Mouse (Mus musculus) spleen, adult 10 weeks (tissue): ENCODE measurements around the gene Igflr1. TPM values are rescaled to one million over a fixed set of nuclear protein-coding genes. Genes with fewer than 3 reads are reported as not detected.

Experiments
- polyA plus RNA-seq: library from polyadenylated mRNA; stranded (reverse); fragments of 350-450 nt; fragmentation: Illumina TruSeq; extraction: RNeasy Lipid Tissue Mini Kit (QIAGEN cat#74804); gene quantifications from one replicate; pipeline ENCODE4 v1.2.3, GENCODE M21; 2015; ENCODE audit warnings: low replicate concordance; ENCODE audit not compliant: insufficient read depth

The Igflr1 gene
- polyA plus RNA-seq: not detected

DNA sequence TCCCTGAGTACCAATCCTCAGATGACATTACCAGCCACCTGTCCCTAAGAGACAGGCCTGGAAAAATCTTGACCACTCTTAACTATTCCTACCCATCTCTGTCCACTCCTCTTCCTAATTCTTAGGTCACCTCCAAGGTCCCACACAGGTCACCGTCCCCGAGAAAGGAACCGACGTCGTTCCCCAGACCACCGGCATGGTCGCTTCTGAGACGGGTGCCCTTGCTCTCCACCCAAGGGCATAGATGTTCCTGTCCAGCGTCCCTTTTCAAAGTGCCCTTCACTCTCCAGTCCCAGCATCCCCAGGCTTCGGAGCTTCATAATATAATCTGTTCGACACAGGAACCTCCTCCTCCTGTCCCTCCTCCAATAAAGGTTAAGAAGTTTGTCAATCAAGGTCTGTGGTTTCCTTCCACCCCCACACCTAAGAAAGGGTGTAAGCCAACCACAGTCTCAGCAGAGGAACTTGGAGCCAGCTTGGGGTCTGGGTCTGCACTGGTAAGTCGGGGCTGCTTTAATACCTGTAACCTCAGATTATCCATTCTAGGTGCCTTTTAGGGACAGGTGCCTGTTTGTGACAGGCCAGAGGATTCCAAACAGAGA is at the start of gene Igflr1:
TSS of gene Igflr1 (plus strand) at position 458 of the 602 bp plus-strand sequence.

DNA sequence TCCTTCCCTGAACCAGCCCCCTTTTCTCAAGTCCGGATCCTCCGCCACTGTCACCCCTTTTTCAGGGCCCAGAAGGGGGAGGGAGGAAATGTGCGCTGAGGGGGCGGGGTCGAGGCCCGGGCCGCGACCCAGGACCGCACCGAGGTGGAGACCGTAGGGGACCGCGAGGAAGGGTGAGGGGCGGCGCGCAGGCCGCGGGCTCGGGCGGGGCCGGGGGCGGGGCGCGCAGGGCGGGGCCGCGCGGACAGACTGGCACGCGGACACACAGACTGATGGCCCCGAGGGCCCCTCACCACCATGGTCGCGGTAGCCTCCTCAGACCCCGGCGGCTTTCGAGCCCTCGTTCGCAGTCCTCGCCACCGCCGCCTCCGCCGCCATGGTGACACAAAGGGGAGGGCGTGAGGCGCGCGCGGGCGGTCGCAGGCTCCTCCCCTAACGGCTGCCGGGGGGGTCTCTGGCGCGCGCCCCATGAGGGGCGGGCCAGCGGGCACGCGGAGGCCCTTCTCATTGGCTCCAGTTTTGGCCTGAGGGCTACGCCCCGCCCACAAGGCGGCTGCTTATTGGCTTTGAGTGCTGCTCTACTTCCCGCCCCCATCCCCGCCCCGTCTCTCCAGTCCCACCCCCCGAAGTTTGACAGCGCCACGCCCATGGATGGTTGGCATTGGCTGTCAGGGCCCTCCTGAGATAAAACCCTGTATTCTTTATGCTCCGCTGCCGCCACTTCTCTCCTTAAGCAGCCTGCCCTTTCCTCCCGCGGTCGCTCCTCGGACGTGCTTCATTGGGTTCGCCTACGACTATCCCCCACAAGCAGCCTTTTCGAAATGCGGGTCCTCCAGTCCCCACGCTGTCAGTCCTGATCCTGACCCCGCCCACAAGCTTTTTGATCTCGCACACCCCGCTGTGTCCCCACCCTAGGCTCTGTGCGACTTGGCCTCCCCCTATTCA is 30.3 kb upstream of the Igflr1 start, which contains the start of gene Arhgap33:
TSS of gene Arhgap33 (minus strand) at position 428 of the 945 bp plus-strand sequence.

GRCm38 (mm10) chr7:30552102-30553020 is 12.9 kb upstream of the Igflr1 start, which contains the start of the genes Hspb6 and Proser3:
TSS of gene Hspb6 (plus strand) at chr7:30552178.
TSS of gene Proser3 (minus strand) at chr7:30552299.

DNA sequence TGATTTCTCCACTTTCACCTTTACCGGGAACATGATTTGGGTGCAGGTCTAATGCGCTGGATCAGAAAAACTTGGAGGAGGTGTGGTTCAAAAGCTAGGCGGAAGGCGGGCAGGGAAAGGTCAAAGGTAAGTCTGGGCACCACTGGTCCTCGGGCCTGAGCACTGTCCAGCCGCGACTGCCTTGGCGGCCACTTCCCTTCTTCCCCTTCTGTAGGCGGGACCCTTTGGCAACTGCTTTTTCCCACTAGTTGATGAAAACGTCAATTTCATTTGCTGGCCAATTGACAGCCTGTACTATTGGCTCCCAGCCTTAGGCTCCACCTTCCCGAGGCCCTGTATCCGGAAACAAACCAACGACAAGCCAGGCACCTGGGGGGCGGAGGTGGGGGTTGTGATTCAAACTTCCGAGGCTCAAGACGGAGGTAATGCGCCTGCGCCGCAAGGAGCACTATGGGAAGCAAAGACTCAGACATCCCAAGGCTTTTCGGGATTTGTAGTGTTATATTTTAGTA is 5.7 kb upstream of the Igflr1 start, which contains the start of gene Lin37:
TSS of gene Lin37 (minus strand) at position 396 of the 512 bp plus-strand sequence.

GRCm38 (mm10) chr7:30563117-30563905 is 1.9 kb upstream of the Igflr1 start, which contains the start of the genes U2af1l4, Gm49396 and Psenen:
TSS of gene U2af1l4 (plus strand) at chr7:30563301.
TSS of gene Gm49396 (plus strand) at chr7:30563344.
TSS of gene Psenen (minus strand) at chr7:30563627.

DNA sequence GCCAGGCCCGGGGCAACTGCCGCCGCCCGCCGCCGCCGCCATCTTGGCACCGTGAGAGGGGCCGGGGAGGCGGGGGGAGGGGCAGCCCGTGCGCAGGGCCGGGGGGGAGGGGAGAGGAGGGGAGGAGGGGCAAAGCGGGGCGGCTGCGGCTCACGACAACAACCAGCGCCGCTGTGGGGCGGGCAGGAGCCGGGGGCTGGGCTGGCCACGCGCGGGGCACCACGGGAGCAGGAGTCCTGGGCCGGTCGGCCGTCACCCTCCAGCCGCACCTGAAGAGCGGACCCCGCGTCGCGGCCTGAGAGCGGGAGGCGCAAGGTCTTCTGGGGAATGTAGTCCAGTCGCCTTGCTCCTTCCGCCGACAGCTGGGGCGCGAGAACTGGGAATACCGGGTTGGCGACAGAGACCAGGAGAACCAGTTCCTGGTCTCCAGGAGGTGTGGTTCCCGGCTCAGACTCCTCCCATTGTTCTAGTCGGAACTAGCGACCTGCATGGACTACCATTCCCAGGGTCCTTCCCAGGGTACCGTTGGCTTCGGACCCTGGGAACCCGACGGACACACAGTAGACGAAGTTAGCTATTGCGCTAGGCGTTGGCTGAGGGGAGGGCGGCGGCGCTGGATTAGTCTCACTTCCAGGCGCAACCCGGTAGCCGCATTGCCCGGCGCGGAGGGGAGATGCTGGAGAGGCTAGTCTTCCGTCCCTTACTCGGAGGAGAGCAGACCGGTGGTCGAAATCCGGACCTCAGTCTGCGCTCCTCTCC is 23.6 kb downstream of the Igflr1 start, which contains the start of gene Kmt2b:
TSS of gene Kmt2b (minus strand) at position 51 of the 759 bp plus-strand sequence.

DNA sequence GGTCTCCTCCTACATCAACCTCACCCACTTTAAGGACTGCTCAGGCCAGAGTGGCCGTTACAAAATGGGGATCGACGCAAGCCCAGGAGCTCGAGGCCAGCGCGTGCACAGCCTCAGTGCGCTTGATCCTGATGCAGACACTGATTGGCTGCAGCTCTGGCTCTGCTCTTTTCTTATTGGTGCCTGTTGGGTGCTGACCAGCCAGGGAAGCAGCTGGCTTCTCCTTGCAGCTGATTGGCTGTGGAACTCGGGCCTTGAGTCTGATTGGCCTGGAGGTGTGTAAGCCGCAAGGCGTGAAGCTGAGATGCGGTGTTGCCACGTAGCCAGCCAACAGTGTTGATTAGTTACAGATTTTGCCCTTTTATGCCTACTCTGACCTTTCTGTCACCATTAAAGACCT is 33.6 kb downstream of the Igflr1 start, which contains the start of gene Zbtb32:
TSS of gene Zbtb32 (minus strand) at position 124 of the 400 bp plus-strand sequence.

DNA sequence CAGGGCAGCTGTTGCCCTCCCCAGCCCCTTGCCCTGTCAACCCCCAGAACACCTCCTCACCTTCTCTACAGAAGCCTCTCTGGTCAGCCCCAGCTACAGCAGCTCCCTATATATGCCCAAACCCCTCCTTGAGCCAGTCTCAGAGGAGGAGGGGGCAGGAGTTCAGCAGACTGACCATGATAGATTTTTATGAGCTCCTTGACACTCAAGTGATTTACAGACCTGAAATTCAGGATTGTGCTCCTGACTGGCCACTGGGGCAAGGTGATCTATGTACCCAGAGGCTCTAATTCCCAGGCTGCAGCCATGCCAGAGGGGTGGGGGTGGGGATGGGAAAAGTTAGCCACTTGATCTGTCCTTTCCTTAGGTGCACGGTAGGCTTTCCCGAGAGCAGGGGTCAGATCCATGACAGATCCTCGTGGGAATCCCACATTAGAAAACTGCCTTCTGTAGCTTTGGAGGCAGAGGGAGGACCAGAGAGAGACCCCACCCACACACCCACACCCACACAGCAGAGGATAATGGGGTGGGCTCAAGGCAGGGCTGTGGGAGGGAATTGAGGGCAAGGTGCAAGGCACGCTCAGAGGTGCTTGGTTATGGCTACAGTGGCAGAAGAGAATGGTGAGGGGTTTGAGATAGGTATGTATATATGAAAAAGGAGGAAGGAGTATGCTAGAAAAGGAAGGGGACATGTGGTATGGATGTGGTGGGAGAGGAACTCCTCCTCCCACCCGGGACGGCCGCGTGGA is 47.6 kb downstream of the Igflr1 start, which contains the start of gene Upk1a:
TSS of gene Upk1a (minus strand) at position 194 of the 749 bp plus-strand sequence.

Other genes starting within 250 kb of the Igflr1 start
- gene E130208F15Rik, start 243.7 kb upstream of the Igflr1 start, polyA plus RNA-seq: 1.0 TPM
- 12.5 TPM for gene Sdhaf1, start 241.5 kb upstream of the Igflr1 start, polyA plus RNA-seq
- gene Lrfn3, start 202.7 kb upstream of the Igflr1 start, polyA plus RNA-seq: 0.40 TPM
- 399 TPM for gene Tyrobp, start 151.7 kb upstream of the Igflr1 start, polyA plus RNA-seq
- gene Hcst, start 145.6 kb upstream of the Igflr1 start, polyA plus RNA-seq: 34.7 TPM
- 36.4 TPM for gene Nfkbid, start 143.7 kb upstream of the Igflr1 start, polyA plus RNA-seq
- gene Aplp1, start 119.9 kb upstream of the Igflr1 start, polyA plus RNA-seq: 0.81 TPM
- not detected for gene Kirrel2, start 107.7 kb upstream of the Igflr1 start, polyA plus RNA-seq
- gene Nphs1, start 107.1 kb upstream of the Igflr1 start, polyA plus RNA-seq: 0.26 TPM
- gene Prodh2, start 71.8 kb upstream of the Igflr1 start, polyA plus RNA-seq: not detected
- 2.3 TPM for gene Arhgap33, start 30.4 kb upstream of the Igflr1 start, polyA plus RNA-seq
- gene Hspb6, start 13.2 kb upstream of the Igflr1 start, polyA plus RNA-seq: 6.5 TPM
- 6.0 TPM for gene Proser3, start 13.1 kb upstream of the Igflr1 start, polyA plus RNA-seq
- gene Lin37, start 5.6 kb upstream of the Igflr1 start, polyA plus RNA-seq: 50.0 TPM
- 48.4 TPM for gene U2af1l4, start 2.1 kb upstream of the Igflr1 start, polyA plus RNA-seq
- gene Gm49396, start 2.1 kb upstream of the Igflr1 start, polyA plus RNA-seq: 21.5 TPM
- 134 TPM for gene Psenen, start 1.8 kb upstream of the Igflr1 start, polyA plus RNA-seq
- gene Kmt2b, start 23.3 kb downstream of the Igflr1 start, polyA plus RNA-seq: 45.0 TPM
- gene Zbtb32, start 33.5 kb downstream of the Igflr1 start, polyA plus RNA-seq: 2.5 TPM
- 0.22 TPM for gene Upk1a, start 47.4 kb downstream of the Igflr1 start, polyA plus RNA-seq
- 519 TPM for gene Cox6b1, start 60.7 kb downstream of the Igflr1 start, polyA plus RNA-seq
- not detected for gene Etv2, start 70.4 kb downstream of the Igflr1 start, polyA plus RNA-seq
- 12.1 TPM for gene Rbm42, start 84.9 kb downstream of the Igflr1 start, polyA plus RNA-seq
- 27.1 TPM for gene Haus5, start 99.6 kb downstream of the Igflr1 start, polyA plus RNA-seq
- not detected for gene Pmis2, start 106.2 kb downstream of the Igflr1 start, polyA plus RNA-seq
- gene 2200002J24Rik, start 133.5 kb downstream of the Igflr1 start, polyA plus RNA-seq: not detected
- not detected for gene Atp4a, start 146.8 kb downstream of the Igflr1 start, polyA plus RNA-seq
- gene Tmem147, start 164.1 kb downstream of the Igflr1 start, polyA plus RNA-seq: 51.8 TPM
- gene Gapdhs, start 178.3 kb downstream of the Igflr1 start, polyA plus RNA-seq: not detected
- gene Sbsn, start 186.0 kb downstream of the Igflr1 start, polyA plus RNA-seq: 5.4 TPM
- gene Dmkn, start 198.3 kb downstream of the Igflr1 start, polyA plus RNA-seq: 0.43 TPM
- gene Krtdap, start 222.5 kb downstream of the Igflr1 start, polyA plus RNA-seq: not detected